Mouse (Mus musculus): ENCODE data around the gene Pdcd1lg2. TPM values are rescaled to one million over a fixed set of nuclear protein-coding genes. Genes with fewer than 3 reads are reported as not detected.

Gene Pdcd1lg2
- not detected in 2 replicates for polyA plus RNA-seq (2016; fragmentation: Nextera tagmentation; extraction: Ambion mirVana)

GRCm38 (mm10) chr19:29410619-29411018 lies at the start of gene Pdcd1lg2:
Pdcd1lg2 (plus strand) TSS chr19:29410919.
- no peak within 1 kb of the TSS for H3K27ac ChIP-seq (replicated peaks)
- 88% methylated on average over 4 of the region's 4 CpGs for WGBS
- H3K4me2 ChIP-seq (replicated peaks): no peak within 1 kb of the TSS
- H3K4me3 ChIP-seq: no peak within 1 kb of the TSS
- H3K9ac ChIP-seq (replicated peaks): no peak within 1 kb of the TSS
- no peaks in the 10 kb centered on the region for H3K4me1 ChIP-seq
- H3K27me3 ChIP-seq: no peaks in the 10 kb centered on the region
- H3K36me3 ChIP-seq: no peaks in the 10 kb centered on the region
- H3K9me3 ChIP-seq: no peaks in the 10 kb centered on the region
- no peak for ATAC-seq (ENCODE audit: low FRiP score, low read depth)

GRCm38 (mm10) chr19:29361468-29362130 lies 49.1 kb upstream of the Pdcd1lg2 start:
- peak; percentile 100 for ATAC-seq (ENCODE audit: low FRiP score, low read depth)
- peak overlapping the region; percentile 64 for H3K4me3 ChIP-seq
- no peaks in the 10 kb centered on the region for H3K36me3 ChIP-seq
- peaks cover 4% of the 10 kb centered on the region; the same call in 1 of the 2 replicates for H3K27me3 ChIP-seq
- 2% methylated on average over 33 of the region's 33 CpGs for WGBS
- H3K9me3 ChIP-seq: no peaks in the 10 kb centered on the region
- H3K9ac ChIP-seq (replicated peaks): peak overlapping the region; percentile 74
- H3K4me2 ChIP-seq (replicated peaks): peak overlapping the region; percentile 76
- peaks cover 18% of the 10 kb centered on the region; the same call in 1 of the 2 replicates for H3K4me1 ChIP-seq
- no peak overlapping the region for H3K27ac ChIP-seq (replicated peaks)

- Histone ChIP-seq H3K4me3 (peak overlapping the region; percentile 64), H3K27me3 (peaks cover 4% of the 10 kb centered on the region; the same call in 1 of the 2 replicates), H3K36me3 (no peaks in the 10 kb centered on the region), H3K27ac (replicated peaks) (no peak overlapping the region), H3K4me2 (replicated peaks) (peak overlapping the region; percentile 76), H3K9me3 (no peaks in the 10 kb centered on the region), H3K4me1 (peaks cover 22% of the 10 kb centered on the region; the same call in 1 of the 2 replicates), H3K9ac (replicated peaks) (peak overlapping the region; percentile 74)
- WGBS: 51% methylated on average over 13 of the region's 13 CpGs
- ATAC-seq (ENCODE audit: low FRiP score, low read depth): no peak
Measured at GRCm38 (mm10) chr19:29362173-29362930, 48.4 kb upstream of the Pdcd1lg2 start.

- Histone ChIP-seq H3K9ac (replicated peaks) (no peak overlapping the region), H3K4me2 (replicated peaks) (no peak overlapping the region), H3K4me1 (peaks cover 25% of the 10 kb centered on the region; the same call in 1 of the 2 replicates), H3K27me3 (peaks cover 4% of the 10 kb centered on the region; the same call in 1 of the 2 replicates), H3K4me3 (no peak overlapping the region), H3K36me3 (no peaks in the 10 kb centered on the region), H3K27ac (replicated peaks) (no peak overlapping the region), H3K9me3 (no peaks in the 10 kb centered on the region)
- no peak for ATAC-seq (ENCODE audit: low FRiP score, low read depth)
- 88% methylated on average over 7 of the region's 7 CpGs for WGBS
Measured at GRCm38 (mm10) chr19:29363557-29363956, 47.2 kb upstream of the Pdcd1lg2 start.

GRCm38 (mm10) chr19:29364076-29364475 lies 46.6 kb upstream of the Pdcd1lg2 start:
- peaks cover 25% of the 10 kb centered on the region; the same call in 1 of the 2 replicates for H3K4me1 ChIP-seq
- H3K27me3 ChIP-seq: peaks cover 4% of the 10 kb centered on the region; the same call in 1 of the 2 replicates
- no peak overlapping the region for H3K9ac ChIP-seq (replicated peaks)
- no peak overlapping the region for H3K4me3 ChIP-seq
- WGBS: 77% methylated on average over 5 of the region's 5 CpGs
- no peaks in the 10 kb centered on the region for H3K36me3 ChIP-seq
- no peak overlapping the region for H3K27ac ChIP-seq (replicated peaks)
- H3K9me3 ChIP-seq: no peaks in the 10 kb centered on the region
- H3K4me2 ChIP-seq (replicated peaks): no peak overlapping the region
- no peak for ATAC-seq (ENCODE audit: low FRiP score, low read depth)

- Histone ChIP-seq H3K9me3 (no peaks in the 10 kb centered on the region), H3K4me1 (peaks cover 25% of the 10 kb centered on the region; the same call in 1 of the 2 replicates), H3K36me3 (no peaks in the 10 kb centered on the region), H3K27me3 (peaks cover 4% of the 10 kb centered on the region; the same call in 1 of the 2 replicates), H3K9ac (replicated peaks) (no peak overlapping the region), H3K4me3 (no peak overlapping the region), H3K27ac (replicated peaks) (no peak overlapping the region), H3K4me2 (replicated peaks) (no peak overlapping the region)
- 30% methylated on average over 3 of the region's 3 CpGs for WGBS
- no peak for ATAC-seq (ENCODE audit: low FRiP score, low read depth)
Measured at GRCm38 (mm10) chr19:29365105-29365504, 45.6 kb upstream of the Pdcd1lg2 start.

GRCm38 (mm10) chr19:29366226-29366968 lies 44.3 kb upstream of the Pdcd1lg2 start:
- no peak for ATAC-seq (ENCODE audit: low FRiP score, low read depth)
- peaks cover 4% of the 10 kb centered on the region; the same call in 1 of the 2 replicates for H3K27me3 ChIP-seq
- no peak overlapping the region for H3K9ac ChIP-seq (replicated peaks)
- peaks cover 18% of the 10 kb centered on the region; the same call in 1 of the 2 replicates for H3K4me1 ChIP-seq
- peak overlapping the region; percentile 41 for H3K4me3 ChIP-seq
- H3K36me3 ChIP-seq: no peaks in the 10 kb centered on the region
- H3K4me2 ChIP-seq (replicated peaks): peak overlapping the region; percentile 69
- no peak overlapping the region for H3K27ac ChIP-seq (replicated peaks)
- WGBS: 66% methylated on average over 20 of the region's 20 CpGs
- H3K9me3 ChIP-seq: no peaks in the 10 kb centered on the region

- peak within 1 kb of the TSS; percentile 44 for H3K9ac ChIP-seq (replicated peaks)
- H3K4me2 ChIP-seq (replicated peaks): peak within 1 kb of the TSS; percentile 69
- H3K36me3 ChIP-seq: no peaks in the 10 kb centered on the region
- H3K27ac ChIP-seq (replicated peaks): no peak within 1 kb of the TSS
- peaks cover 4% of the 10 kb centered on the region; the same call in 1 of the 2 replicates for H3K27me3 ChIP-seq
- no peak for ATAC-seq (ENCODE audit: low FRiP score, low read depth)
- H3K9me3 ChIP-seq: no peaks in the 10 kb centered on the region
- 5% methylated on average over 26 of the region's 26 CpGs for WGBS
- H3K4me1 ChIP-seq: peaks cover 17% of the 10 kb centered on the region; the same call in 1 of the 2 replicates
- H3K4me3 ChIP-seq: peak within 1 kb of the TSS; percentile 41
Measured at GRCm38 (mm10) chr19:29366969-29367622, 43.6 kb upstream of the Pdcd1lg2 start, which contains the start of the genes Plgrkt and Cd274. Plgrkt (minus strand) TSS chr19:29367390. Cd274 (plus strand) TSS chr19:29367455.

- no peak overlapping the region for H3K4me2 ChIP-seq (replicated peaks)
- WGBS: 86% methylated on average over 2 of the region's 2 CpGs
Measured at GRCm38 (mm10) chr19:29368041-29368440, 42.7 kb upstream of the Pdcd1lg2 start.

GRCm38 (mm10) chr19:29368671-29369309 lies 41.9 kb upstream of the Pdcd1lg2 start:
- ATAC-seq (ENCODE audit: low FRiP score, low read depth): no peak
- H3K9me3 ChIP-seq: no peaks in the 10 kb centered on the region
- H3K27ac ChIP-seq (replicated peaks): no peak overlapping the region
- no peak overlapping the region for H3K4me2 ChIP-seq (replicated peaks)
- peaks cover 4% of the 10 kb centered on the region; the same call in 1 of the 2 replicates for H3K27me3 ChIP-seq
- 84% methylated on average over 3 of the region's 3 CpGs for whole genome bisulfite sequencing
- peaks cover 12% of the 10 kb centered on the region; the same call in 1 of the 2 replicates for H3K4me1 ChIP-seq
- H3K4me3 ChIP-seq: no peak overlapping the region
- no peak overlapping the region for H3K9ac ChIP-seq (replicated peaks)
- no peaks in the 10 kb centered on the region for H3K36me3 ChIP-seq

More at GRCm38 (mm10) chr19:29368041-29368440, 42.7 kb upstream of the Pdcd1lg2 start:
- Histone ChIP-seq H3K9ac (replicated peaks) (no peak overlapping the region), H3K4me1 (peaks cover 11% of the 10 kb centered on the region; the same call in 1 of the 2 replicates), H3K27ac (replicated peaks) (no peak overlapping the region), H3K9me3 (no peaks in the 10 kb centered on the region), H3K36me3 (no peaks in the 10 kb centered on the region), H3K27me3 (peaks cover 4% of the 10 kb centered on the region; the same call in 1 of the 2 replicates), H3K4me3 (no peak overlapping the region)
- no peak for ATAC-seq (ENCODE audit: low FRiP score, low read depth)

All from midbrain, embryonic 12.5 days (tissue).